Mouse (Mus musculus) left cerebral cortex, adult 9 months (tissue): Measurements from ENCODE around the gene Cpsf4.
A peak's percentile ranks its signal among the peaks of the same experiment; 100 is the strongest.
"Not testable (repeated sequence)": the region's sequence is repeated elsewhere in the genome, so short reads cannot be mapped to it uniquely, and the experiment has no call there.

Experiments used
- DNase-seq, 2 experiments: peaks; one replicate each; pipeline ENCODE4 v3.0.0; 2022; ENCODE audit warnings: low spot score in 2 of 2

Gene Cpsf4

DNA sequence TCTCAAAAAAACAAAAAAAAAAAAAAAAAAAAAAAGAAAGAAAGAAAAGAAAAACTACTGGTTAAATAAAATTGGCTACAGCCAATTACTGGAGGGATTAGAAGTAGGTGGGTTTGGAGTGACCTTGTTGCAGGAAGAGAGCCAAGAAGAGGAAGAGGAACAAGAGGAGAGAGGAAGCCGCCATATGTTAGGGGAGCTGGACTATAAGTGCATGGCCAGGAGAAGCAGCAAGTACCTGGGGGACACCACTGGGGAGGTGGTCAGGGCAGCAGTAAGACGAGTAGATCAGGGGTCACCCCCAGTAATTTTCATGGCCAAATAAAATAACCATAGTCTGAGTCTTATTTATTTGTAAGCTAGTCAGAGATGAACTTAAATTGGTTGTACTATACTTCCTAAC lies 18.2 kb downstream of the Cpsf4 start:
- no peak for DNase-seq

DNA sequence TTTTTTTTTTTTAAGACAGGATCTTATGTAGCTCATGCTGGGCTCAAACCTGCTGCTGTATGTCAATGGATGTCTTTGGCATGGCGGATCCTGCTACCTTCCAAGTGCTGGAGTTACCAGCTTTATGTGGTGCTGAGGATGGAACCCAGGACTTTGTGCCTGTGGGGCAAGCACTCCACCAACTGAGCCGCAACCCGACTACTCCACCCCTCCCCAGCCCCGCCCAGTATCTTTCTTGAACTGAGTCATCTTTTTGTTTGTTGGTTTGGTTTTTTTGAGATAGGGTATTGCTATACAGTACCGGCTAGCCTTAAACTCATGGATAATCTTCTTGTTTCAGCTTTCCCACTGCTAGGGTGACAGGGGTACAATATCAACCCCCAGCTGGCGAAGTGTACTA lies 22.4 kb downstream of the Cpsf4 start:
- DNase-seq = no peak

DNA sequence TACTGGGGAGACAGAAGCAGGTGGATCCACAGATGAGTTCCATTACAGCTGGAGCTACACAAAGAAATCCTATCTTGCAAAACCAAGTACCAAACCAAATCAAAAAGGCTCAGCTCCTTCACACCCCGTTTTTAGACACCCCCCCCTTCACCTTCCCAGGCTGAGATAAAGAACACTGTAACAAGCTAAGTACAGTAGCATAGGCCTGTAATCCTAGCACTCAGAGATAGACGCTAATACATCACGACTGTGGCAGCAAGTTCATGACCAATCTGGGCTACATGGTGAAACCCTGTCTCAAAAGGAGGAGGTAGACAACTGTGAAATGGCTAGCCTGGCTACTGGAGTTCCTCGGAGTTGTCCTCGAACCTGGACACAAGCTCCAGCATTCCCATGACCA lies 23.4 kb downstream of the Cpsf4 start:
- DNase-seq = no peak

DNA sequence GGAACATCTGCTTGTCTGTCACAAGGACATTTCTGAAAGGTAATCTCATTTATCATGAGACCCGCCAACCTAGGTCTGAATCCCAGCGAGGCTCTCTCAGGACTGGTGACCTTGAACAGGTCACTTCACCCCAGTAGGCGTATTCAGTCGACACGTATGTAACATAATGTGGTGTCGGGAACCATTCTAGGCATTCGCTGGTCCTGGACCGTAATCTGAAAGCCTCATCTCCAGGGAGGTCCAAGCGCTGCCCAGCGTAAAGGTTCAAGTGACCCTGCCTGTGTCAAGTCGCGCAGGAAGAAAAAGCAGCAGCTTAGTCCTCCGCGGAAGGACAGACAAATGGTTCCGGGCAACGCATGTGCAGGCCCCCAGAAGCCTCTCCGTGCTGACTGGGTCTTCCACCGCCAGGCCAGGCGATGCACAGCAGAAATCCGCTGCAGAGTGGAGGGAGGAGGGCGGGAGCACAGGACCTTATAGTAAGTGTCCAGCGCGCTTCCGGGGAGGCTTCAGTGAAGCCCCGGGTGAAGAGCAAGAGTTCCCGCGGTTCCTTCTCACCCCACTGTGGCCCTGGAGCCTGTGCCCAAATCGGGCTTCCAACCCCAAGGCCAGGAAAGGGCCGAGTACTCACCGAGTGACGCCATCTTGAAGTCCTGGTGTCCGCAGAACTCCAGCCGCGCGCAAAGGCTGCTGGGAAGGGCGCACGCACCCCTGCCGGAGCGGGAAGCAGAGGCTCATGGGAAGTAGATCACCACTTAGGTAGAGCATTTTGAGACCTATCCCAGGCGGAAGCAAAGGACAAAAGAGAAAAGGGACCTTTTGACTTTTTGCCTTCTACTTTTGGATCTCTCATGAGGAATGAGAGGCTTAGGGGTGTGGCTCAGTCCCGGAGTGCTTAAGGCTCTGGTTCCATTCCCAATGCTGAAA lies 24.1 kb downstream of the Cpsf4 start:
- DNase-seq = peak; percentile 76 to 93

DNA sequence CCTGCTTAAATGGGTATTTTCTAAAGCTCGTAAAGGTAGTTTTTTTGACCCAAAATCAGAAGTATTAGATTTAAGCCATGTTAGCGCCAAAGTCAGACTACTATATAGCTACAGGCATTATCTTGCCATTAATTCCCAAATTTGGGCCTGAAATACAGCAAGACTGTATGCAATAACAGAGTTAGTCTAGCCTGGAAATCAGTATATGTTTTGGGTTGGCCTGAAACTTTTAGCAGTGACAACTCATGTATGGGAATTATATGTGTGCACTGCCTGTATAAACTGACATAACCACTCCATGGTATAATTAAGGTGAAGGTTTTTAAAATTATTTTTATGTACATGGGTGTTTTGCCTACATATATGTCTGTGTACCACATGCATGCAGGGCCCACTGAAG lies 24.9 kb downstream of the Cpsf4 start, which contains the start of gene Atp5j2:
Gene Atp5j2, minus strand, starts transcription at position 101 of the 400 bp plus-strand sequence.
- DNase-seq = no peak

DNA sequence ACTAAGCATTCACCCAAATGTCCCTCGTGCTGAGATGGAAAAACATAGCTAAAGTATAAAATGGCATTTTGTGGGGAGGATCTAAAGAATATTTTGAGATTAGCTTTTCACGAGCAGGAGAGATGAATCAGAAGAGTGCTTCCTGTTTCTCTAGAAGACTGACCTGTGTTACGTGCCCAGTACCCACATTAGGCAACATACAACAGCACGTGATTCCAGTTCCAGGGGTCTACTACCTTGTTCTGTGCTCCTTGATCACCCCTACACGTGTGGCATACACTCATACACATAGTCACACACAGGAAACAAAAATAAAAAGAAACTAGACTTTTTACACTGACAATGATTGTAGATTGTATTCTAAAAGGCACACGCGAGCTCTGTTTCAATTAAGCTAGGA lies 33.4 kb downstream of the Cpsf4 start:
- no peak for DNase-seq

DNA sequence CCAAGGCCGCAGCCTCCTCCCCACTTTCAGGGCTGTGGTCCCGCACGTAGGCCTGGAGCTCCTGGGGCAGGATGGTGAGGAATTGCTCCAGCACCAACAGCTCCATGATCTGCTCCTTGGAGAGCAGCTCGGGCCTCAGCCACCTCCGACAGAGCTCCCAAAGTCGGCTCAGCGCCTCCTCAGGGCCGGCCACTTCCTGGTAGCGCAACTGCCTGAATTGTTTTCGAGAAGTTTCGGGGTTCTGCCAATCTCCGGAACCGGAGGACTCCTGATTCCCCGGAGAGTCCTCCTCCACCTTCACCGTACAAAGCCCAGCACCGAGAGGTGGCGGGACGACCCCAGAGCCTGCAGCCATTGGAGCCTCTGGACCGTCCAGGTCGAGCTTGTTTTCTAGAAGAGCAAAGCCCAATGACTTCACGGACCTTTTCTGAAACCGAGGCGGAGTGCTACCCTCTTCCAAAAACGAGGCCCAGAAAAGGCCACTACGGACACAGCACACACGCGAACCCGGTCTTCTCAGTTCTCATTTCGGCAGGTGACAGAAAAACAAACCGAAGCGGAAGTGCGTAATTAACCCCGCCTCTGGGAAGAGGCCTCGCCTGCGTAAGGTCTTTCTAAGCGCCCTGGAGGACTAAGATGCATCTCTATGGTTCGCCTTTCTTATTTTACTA lies 34.4 kb downstream of the Cpsf4 start, which contains the start of gene Zkscan14:
Gene Zkscan14, minus strand, starts transcription at position 548 of the 671 bp plus-strand sequence.
- peak in 1 of 2 experiments; percentile 69 for DNase-seq

DNA sequence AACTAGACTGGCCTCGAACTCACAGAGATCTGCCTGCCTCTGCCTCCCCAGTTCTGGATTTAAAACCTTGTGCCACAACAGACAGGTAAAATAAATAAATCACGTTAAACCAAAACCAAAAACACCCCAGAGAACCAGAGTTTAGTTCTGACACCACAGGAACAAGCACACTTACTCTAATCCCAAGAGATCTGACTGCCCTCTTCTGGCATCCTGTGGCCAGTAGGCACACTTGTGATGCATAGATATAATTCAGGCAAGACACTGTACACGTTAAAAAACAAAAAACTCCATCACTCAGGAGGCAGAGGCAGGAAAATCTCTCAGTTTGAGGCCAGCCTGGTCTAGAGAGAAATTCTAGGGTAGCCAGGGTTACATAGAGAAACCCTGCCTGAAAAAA lies 35.4 kb downstream of the Cpsf4 start:
- DNase-seq = no peak

DNA sequence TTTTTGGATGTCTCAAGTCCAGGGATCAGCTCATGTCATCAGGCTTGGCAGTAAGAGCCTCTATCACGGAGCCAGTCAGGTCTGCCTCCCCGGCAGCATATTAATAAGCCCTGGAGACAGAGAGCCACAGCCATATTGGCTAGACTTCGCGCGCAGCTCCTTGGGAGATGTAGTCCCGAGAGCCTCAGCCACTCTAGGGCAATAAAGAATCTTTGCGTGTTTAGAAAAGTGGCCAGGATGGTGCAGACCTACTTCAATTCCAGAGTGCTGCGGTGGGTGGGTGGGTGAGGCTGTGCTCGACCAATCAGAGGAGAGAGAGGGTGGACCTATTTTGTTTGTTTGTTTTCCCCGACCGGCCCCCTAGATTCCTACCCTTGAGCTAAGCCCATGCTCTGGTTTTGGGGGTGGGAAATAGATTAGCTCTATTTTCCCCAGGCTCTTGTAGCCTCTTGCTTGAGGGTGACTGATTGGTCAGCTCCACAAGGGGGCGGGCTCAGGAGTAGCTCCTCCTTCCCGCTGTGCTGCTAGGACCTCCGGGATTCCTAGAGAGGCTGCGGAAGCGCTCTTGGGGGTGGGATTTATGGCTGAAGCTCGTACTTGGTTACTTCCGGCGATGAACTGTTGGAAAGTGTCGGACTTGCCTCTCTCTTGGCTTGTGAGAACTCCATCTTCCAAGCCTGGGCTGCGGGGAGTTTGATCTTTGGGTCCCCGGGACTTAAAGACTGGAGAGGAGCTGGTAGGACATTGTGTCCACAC lies 37.1 kb downstream of the Cpsf4 start, which contains the start of gene Zkscan5:
Gene Zkscan5, plus strand, starts transcription at position 627 of the 756 bp plus-strand sequence.
- DNase-seq = peak; percentile 99

DNA sequence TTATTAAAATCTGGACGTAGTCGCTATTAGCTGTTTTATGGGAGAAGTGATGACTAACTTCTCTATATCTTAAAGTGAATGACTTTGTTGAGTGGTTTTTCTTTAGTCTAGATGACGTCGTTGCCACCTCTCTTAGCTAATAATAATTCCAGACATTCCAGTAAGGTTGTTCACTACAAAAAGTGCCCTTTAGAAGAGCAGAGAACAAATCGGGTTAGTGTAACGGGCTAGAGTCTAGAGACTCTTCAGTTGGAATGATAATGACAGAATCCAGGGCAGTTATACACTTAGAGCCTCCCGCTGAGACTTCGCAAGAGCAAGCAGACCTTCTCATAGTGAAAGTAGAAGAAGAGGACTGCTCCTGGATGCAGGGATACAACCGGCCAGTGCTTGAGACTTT lies 38.0 kb downstream of the Cpsf4 start:
- DNase-seq = no peak

DNA sequence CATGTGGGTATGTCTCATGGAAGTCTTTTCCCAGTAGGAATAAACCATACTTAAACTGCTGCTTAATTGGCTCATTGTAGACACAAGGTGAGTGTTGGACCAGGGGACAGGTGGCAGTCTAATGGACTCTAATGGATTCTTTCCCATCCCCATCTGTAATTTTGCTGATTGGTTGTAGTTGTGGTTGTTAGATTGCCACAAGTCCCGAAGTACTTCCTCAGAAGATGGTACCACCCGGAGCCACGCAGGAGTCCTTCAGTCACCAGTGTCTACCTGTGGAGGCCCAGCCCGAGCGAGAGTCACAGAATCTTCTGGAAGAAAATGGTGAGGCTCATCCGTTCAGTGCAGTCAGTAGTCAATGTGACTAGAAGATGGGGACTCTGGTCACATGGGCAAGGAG lies 40.4 kb downstream of the Cpsf4 start:
- no peak for DNase-seq

DNA sequence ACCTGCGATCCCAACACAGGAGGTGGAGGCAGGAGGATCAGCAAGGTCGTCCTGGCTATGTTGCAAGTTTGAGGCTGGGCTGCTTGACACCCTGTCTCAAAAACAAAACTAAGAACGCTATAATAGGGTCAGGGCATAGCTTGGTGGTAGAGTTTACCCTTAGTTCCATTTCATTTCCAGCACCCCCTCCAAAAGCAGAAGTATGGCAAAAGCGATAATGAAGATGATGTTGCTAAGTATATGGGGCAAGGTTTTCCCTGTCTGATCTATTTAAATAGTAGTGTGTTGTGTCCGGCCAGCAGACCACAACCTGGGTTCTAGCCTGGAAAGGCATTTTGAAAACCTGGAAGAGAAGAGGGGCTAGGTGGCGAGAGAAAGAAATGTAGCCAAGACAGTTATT lies 40.9 kb downstream of the Cpsf4 start:
- no peak for DNase-seq

DNA sequence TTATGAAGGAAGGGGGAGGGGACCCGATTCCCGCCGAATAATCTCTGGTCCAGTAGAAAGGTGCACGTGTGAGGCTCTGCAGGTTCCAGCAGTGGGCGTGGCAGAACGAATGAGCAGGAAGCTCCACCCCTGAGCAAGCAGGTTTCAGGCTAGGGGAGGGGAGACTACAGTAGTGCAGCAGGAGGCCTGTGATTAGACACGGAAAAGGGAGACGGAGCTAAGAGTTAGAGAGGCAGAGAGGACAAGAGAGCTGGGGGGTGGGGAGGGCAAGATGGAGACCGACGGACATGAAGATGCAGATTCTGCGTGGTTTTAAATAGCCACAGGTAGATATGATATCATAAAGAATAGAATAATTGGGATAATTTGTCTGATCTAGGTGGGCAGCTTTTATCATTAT lies 41.4 kb downstream of the Cpsf4 start:
- DNase-seq = not testable (repeated sequence)

DNA sequence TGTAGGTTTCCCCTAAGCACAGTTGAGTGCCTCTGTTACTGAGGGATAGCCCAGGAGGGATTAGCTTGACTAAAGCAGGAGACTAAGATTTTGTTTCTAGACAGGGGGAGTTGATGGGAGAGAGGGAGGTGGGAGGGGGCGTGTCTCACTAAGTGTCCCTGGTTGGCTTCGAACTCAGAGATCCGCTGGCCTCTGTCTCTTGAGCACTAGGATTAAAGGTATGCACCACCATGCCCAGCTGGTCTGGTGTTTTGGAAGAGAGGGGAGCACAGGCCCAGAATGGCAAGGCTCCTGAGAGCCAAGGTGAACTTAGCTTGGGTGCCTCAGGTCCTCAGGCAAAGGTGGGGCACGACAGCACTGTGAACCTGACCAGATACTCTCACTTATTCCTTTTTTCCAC lies 44.3 kb downstream of the Cpsf4 start:
- no peak for DNase-seq

DNA sequence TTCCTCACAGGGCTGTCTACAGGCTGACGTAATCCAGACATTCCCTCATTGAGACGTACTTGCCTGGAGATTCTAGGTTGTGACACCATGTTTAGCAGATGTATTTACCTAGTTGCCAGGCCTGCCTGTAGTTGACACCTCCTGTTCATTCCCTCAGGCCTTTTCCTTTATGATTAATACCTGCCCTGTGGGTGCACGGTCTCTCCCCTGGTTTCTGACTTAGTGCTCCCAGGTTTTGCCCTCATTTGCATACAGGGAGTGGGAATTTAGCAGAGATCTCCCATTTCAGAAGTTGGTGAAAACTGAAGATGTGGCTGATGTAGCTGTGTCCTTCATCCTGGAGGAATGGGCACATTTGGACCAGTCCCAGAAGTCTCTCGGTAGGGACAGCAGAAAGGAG lies 45.2 kb downstream of the Cpsf4 start:
- DNase-seq = no peak

DNA sequence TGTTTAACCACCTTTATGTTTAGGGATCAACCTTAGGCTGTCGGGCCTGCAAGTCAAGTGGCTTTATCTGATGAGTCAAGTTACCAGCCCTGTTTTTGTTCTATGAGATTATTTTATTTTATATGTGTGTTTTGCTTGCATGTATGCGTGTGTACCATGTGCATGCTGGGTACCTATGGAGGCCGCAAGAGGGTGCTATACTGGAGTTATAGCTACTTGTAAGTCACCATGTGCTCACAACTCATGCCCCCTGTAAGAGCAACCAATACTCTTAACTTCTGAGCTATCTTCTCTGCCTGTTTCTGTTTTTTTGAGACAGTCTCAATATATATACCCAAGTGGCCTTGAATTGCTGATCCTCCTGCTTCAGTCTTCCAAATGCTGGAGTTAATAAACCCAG lies 46.5 kb downstream of the Cpsf4 start:
- DNase-seq = no peak

DNA sequence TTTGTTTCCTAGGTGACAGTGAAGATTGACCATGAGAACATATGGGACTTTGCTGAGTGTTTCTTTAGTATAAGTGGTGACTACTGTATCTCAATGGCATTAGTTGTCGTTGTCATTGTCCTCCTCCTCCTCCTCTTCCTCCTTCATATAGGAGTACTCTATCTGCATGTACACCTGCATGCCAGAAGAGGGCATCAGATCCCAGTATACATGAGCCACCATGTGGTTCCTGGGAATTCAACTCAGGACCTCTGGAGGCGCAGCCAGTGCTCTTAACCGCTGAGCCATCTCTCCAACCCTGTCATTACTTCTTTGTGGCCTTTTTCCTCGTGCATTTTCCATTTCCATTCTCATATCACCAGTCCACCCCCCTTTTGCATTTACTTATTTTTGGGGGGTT lies 47.7 kb downstream of the Cpsf4 start:
- no peak for DNase-seq

DNA sequence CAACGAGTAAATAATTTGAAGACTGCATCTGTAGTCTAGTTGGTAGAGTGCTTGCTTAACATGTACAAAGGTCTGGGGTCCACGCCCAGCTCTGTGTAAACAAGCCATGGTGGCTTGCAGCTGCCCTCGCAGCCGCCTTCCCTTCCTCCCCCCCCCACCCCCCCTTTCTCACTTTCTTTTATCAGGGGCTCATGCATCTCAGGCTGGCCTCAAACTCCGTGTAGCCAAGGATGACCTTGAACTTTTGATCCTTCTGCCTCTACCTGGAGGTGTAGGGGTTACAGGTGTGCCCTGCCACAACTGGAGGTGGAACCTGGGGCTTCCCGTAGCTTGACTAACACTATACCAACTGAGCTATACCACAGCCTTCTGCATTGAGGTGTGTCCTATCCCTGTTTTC lies 50.7 kb downstream of the Cpsf4 start:
- DNase-seq = no peak

DNA sequence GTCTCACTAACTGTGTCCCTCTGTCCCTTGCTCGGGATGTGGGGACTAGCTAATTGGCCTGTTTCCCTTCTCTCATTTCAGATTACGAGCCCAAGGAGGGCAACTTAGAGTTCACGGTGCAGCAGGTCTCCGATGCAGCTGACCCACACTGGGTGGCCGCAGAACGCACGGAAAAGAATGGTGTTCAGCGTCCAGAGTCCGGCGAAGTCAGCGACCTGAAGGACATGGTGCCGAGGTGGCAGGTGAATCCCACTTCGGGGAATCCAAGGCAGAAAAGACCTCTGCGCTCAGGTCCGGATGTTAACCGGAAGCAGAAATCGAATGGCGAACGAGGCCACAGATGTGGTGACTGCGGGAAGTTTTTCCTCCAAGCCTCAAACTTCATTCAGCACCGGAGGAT lies 51.2 kb downstream of the Cpsf4 start:
- DNase-seq = no peak

DNA sequence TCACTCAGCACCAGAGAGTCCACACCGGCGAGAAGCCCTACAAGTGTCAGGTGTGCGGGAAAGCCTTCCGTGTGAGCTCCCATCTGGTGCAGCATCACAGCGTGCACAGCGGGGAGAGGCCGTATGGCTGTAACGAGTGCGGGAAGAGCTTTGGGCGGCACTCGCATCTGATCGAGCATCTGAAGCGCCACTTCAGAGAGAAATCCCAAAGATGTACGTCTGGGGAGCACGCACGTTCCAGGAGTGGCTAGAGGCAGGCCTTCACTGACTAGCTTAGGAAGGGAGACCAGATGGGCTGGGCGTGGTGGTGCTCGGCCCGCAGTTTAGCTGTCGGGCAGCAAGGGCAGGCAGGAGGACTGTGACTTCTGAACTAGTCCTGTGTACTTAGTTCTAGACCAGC lies 51.7 kb downstream of the Cpsf4 start:
- DNase-seq = no peak

DNA sequence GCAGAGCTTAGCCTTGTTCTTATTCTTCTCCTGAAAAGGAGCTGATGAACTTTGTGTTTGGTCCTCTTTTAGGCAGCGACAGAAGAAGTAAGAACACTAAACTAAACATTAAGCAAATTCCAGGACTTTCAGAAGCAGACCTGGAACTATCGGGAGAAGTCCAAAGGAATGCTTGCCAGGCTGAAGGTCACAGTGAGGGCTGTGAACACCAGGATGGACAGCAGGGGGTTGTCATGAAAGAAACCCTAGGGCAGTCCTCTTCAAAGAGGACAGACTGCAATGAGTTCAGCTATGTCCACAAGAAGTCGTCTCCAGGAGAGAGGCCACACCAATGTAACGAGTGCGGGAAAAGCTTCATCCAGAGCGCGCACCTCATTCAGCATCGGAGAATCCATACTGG lies 53.0 kb downstream of the Cpsf4 start:
- DNase-seq = no peak

DNA sequence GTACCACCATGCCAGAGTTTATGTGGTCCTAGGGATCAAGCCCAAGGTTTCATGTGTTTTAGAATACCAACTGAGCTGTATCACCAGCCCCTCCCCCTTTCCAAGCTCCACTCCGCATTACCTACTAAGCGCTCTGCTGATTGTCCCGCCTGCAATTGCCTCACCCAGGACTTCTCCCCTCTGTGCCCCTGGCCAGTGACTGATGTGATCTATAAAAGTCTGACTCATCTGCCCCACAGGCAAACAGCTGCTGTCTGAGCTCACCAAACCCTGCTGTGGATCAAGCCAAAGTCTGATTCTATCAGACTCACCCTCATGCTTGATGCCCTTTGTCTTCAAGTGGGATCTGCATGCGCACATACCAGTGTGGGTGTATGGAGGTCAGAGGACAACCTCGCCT lies 55.8 kb downstream of the Cpsf4 start:
- no peak for DNase-seq
